Mouse (Mus musculus) G1E (cell line): Measurements from ENCODE around the gene Txndc11.

Experiments
- CTCF ChIP-seq: IDR thresholded peaks from 2 replicates; pipeline ENCODE4 v1.5.1; 2012; ENCODE audit warnings: low read depth, low read length, inconsistent platforms, mixed read lengths
- GATA1 ChIP-seq: IDR thresholded peaks from 2 replicates; pipeline ENCODE4 v1.6.1; 2012; ENCODE audit warnings: borderline replicate concordance, low read length, inconsistent platforms, mixed read lengths
- GATA2 ChIP-seq: IDR thresholded peaks from 2 replicates; pipeline ENCODE4 v1.6.1; 2012; ENCODE audit warnings: low read depth, low read length, inconsistent platforms, borderline replicate concordance
- POLR2AphosphoS5 ChIP-seq: IDR thresholded peaks from 2 replicates; pipeline ENCODE4 v1.6.1; 2012; ENCODE audit warnings: low read depth, low read length, inconsistent platforms; ENCODE audit not compliant: insufficient replicate concordance
- TAL1 ChIP-seq: conservative IDR thresholded peaks from 2 replicates; pipeline ENCODE4 v1.6.1; 2012; ENCODE audit warnings: low read depth, low read length, inconsistent platforms, mixed read lengths

DNA sequence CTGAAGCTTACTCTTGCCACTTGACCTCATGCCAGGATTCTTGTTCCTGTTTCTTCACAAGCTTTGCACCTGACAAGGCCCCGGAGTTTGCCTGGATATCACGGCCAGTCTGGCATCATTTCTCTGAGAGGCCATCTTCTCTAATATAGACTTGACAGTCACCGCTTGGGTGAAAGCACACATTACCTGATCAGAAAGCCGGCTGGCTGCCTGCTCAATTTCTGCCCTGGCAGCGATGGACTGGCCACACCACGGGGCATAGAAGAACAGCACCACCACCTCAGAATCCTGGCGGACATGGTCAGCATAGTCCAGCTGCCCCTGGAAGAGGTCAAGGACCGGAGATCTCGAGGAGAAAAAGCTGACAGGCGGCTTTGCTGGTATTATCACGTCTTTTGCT, 6.1 kb downstream of the Txndc11 start:
- TF ChIP-seq CTCF (no peak), GATA1 (no peak), GATA2 (no peak), POLR2AphosphoS5 (no peak), TAL1 (no peak)
